Mouse (Mus musculus): Measurements from ENCODE around the gene Corin. TPM values are rescaled to one million over a fixed set of nuclear protein-coding genes. Genes with fewer than 3 reads are reported as not detected.
A peak's percentile ranks its signal among the peaks of the same experiment; 100 is the strongest.

Corin gene
- polyA plus RNA-seq, 1 experiment from 2014 or later: not detected

- Histone ChIP-seq H3K4me1 (ENCODE audit: control insufficient read depth, insufficient read depth, low read length) (no peaks in the 10 kb centered on the region), H3K9ac (ENCODE audit: low read length) (no peak overlapping the region), H3K36me3 (ENCODE audit: control insufficient read depth, insufficient read depth, low read length) (no peaks in the 10 kb centered on the region), H3K9me3 (replicated peaks; ENCODE audit: control insufficient read depth, low read length) (no peaks in the 10 kb centered on the region), H3K4me2 (ENCODE audit: low read length) (no peak overlapping the region), H3K27me3 (replicated peaks; ENCODE audit: control insufficient read depth, insufficient read depth, low read length) (no peaks in the 10 kb centered on the region), H3K27ac (ENCODE audit: low read depth, low read length) (no peak overlapping the region), H3K4me3 (ENCODE audit: low read depth, low read length) (no peak overlapping the region)
- ATAC-seq (no peak), DNase-seq (ENCODE audit: low spot score) (no peak)
- 81% methylated on average over 7 of the region's 7 CpGs for WGBS
Observed at GRCm38 (mm10) chr5:72493906-72494305, 10.4 kb downstream of the Corin start.

GRCm38 (mm10) chr5:72491232-72491631 is 13.0 kb downstream of the Corin start:
- Histone ChIP-seq H3K36me3 (ENCODE audit: control insufficient read depth, insufficient read depth, low read length) (no peaks in the 10 kb centered on the region), H3K9me3 (replicated peaks; ENCODE audit: control insufficient read depth, low read length) (no peaks in the 10 kb centered on the region), H3K9ac (ENCODE audit: low read length) (no peak overlapping the region), H3K4me2 (ENCODE audit: low read length) (no peak overlapping the region), H3K4me3 (ENCODE audit: low read depth, low read length) (no peak overlapping the region), H3K27ac (ENCODE audit: low read depth, low read length) (no peak overlapping the region), H3K27me3 (replicated peaks; ENCODE audit: control insufficient read depth, insufficient read depth, low read length) (no peaks in the 10 kb centered on the region), H3K4me1 (ENCODE audit: control insufficient read depth, insufficient read depth, low read length) (no peaks in the 10 kb centered on the region)
- ATAC-seq (no peak), DNase-seq (ENCODE audit: low spot score) (no peak)
- 63% methylated on average over 2 of the region's 2 CpGs for WGBS

GRCm38 (mm10) chr5:72480456-72480855 is 23.8 kb downstream of the Corin start:
- ATAC-seq (no peak), DNase-seq (ENCODE audit: low spot score) (no peak)
- H3K4me1 ChIP-seq (ENCODE audit: control insufficient read depth, insufficient read depth, low read length): no peaks in the 10 kb centered on the region
- H3K4me2 ChIP-seq (ENCODE audit: low read length): no peak overlapping the region
- no peak overlapping the region for H3K27ac ChIP-seq (ENCODE audit: low read depth, low read length)
- no peak overlapping the region for H3K4me3 ChIP-seq (ENCODE audit: low read depth, low read length)
- H3K27me3 ChIP-seq (replicated peaks; ENCODE audit: control insufficient read depth, insufficient read depth, low read length): no peaks in the 10 kb centered on the region
- 53% methylated on average over 7 of the region's 7 CpGs for WGBS
- H3K36me3 ChIP-seq (ENCODE audit: control insufficient read depth, insufficient read depth, low read length): no peaks in the 10 kb centered on the region
- no peak overlapping the region for H3K9ac ChIP-seq (ENCODE audit: low read length)
- H3K9me3 ChIP-seq (replicated peaks; ENCODE audit: control insufficient read depth, low read length): no peaks in the 10 kb centered on the region; the same call in 1 of the 2 replicates

GRCm38 (mm10) chr5:72472317-72473009 is 31.8 kb downstream of the Corin start:
- H3K4me1 ChIP-seq (ENCODE audit: control insufficient read depth, insufficient read depth, low read length): no peaks in the 10 kb centered on the region
- no peaks in the 10 kb centered on the region for H3K27me3 ChIP-seq (replicated peaks; ENCODE audit: control insufficient read depth, insufficient read depth, low read length)
- no peak overlapping the region for H3K4me2 ChIP-seq (ENCODE audit: low read length)
- no peak overlapping the region for H3K9ac ChIP-seq (ENCODE audit: low read length)
- no peaks in the 10 kb centered on the region for H3K36me3 ChIP-seq (ENCODE audit: control insufficient read depth, insufficient read depth, low read length)
- no peaks in the 10 kb centered on the region for H3K9me3 ChIP-seq (replicated peaks; ENCODE audit: control insufficient read depth, low read length)
- ATAC-seq (no peak), DNase-seq (ENCODE audit: low spot score) (no peak)
- no peak overlapping the region for H3K27ac ChIP-seq (ENCODE audit: low read depth, low read length)
- 86% methylated on average over 12 of the region's 12 CpGs for WGBS
- no peak overlapping the region for H3K4me3 ChIP-seq (ENCODE audit: low read depth, low read length)

GRCm38 (mm10) chr5:72471746-72472145 is 32.5 kb downstream of the Corin start:
- no peaks in the 10 kb centered on the region for H3K36me3 ChIP-seq (ENCODE audit: control insufficient read depth, insufficient read depth, low read length)
- 84% methylated on average over 7 of the region's 7 CpGs for WGBS
- ATAC-seq: no peak

GRCm38 (mm10) chr5:72464932-72465331 is 39.3 kb downstream of the Corin start:
- no peaks in the 10 kb centered on the region for H3K36me3 ChIP-seq (ENCODE audit: control insufficient read depth, insufficient read depth, low read length)
- no peak for DNase-seq (ENCODE audit: low spot score)
- no peaks in the 10 kb centered on the region for H3K9me3 ChIP-seq (replicated peaks; ENCODE audit: control insufficient read depth, low read length)
- no peak for ATAC-seq
- H3K27ac ChIP-seq (ENCODE audit: low read depth, low read length): no peak overlapping the region
- H3K4me3 ChIP-seq (ENCODE audit: low read depth, low read length): no peak overlapping the region
- no peaks in the 10 kb centered on the region for H3K27me3 ChIP-seq (replicated peaks; ENCODE audit: control insufficient read depth, insufficient read depth, low read length)
- H3K9ac ChIP-seq (ENCODE audit: low read length): no peak overlapping the region
- H3K4me2 ChIP-seq (ENCODE audit: low read length): no peak overlapping the region
- 71% methylated on average over 3 of the region's 3 CpGs for WGBS
- H3K4me1 ChIP-seq (ENCODE audit: control insufficient read depth, insufficient read depth, low read length): no peaks in the 10 kb centered on the region

More at GRCm38 (mm10) chr5:72471746-72472145, 32.5 kb downstream of the Corin start:
- no peak overlapping the region for H3K27ac ChIP-seq (ENCODE audit: low read depth, low read length)
- H3K4me3 ChIP-seq (ENCODE audit: low read depth, low read length): no peak overlapping the region
- no peak overlapping the region for H3K4me2 ChIP-seq (ENCODE audit: low read length)
- H3K9ac ChIP-seq (ENCODE audit: low read length): no peak overlapping the region
- no peak for DNase-seq (ENCODE audit: low spot score)
- no peaks in the 10 kb centered on the region for H3K27me3 ChIP-seq (replicated peaks; ENCODE audit: control insufficient read depth, insufficient read depth, low read length)
- no peaks in the 10 kb centered on the region for H3K9me3 ChIP-seq (replicated peaks; ENCODE audit: control insufficient read depth, low read length)
- H3K4me1 ChIP-seq (ENCODE audit: control insufficient read depth, insufficient read depth, low read length): no peaks in the 10 kb centered on the region

GRCm38 (mm10) chr5:72459374-72460112 is 44.7 kb downstream of the Corin start:
- Histone ChIP-seq H3K4me2 (ENCODE audit: low read length) (no peak overlapping the region), H3K9ac (ENCODE audit: low read length) (no peak overlapping the region), H3K9me3 (replicated peaks; ENCODE audit: control insufficient read depth, low read length) (no peaks in the 10 kb centered on the region), H3K27me3 (replicated peaks; ENCODE audit: control insufficient read depth, insufficient read depth, low read length) (no peaks in the 10 kb centered on the region), H3K27ac (ENCODE audit: low read depth, low read length) (no peak overlapping the region), H3K4me3 (ENCODE audit: low read depth, low read length) (no peak overlapping the region), H3K36me3 (ENCODE audit: control insufficient read depth, insufficient read depth, low read length) (no peaks in the 10 kb centered on the region), H3K4me1 (ENCODE audit: control insufficient read depth, insufficient read depth, low read length) (no peaks in the 10 kb centered on the region)
- 90% methylated on average over 7 of the region's 7 CpGs for WGBS
- DNase-seq (ENCODE audit: low spot score): no peak
- ATAC-seq: no peak

- DNase-seq (ENCODE audit: low spot score): peak; percentile 12
- ATAC-seq: no peak
- Histone ChIP-seq H3K9ac (ENCODE audit: low read length) (no peak overlapping the region), H3K4me3 (ENCODE audit: low read depth, low read length) (no peak overlapping the region), H3K27ac (ENCODE audit: low read depth, low read length) (no peak overlapping the region), H3K27me3 (replicated peaks; ENCODE audit: control insufficient read depth, insufficient read depth, low read length) (no peaks in the 10 kb centered on the region), H3K4me2 (ENCODE audit: low read length) (no peak overlapping the region), H3K4me1 (ENCODE audit: control insufficient read depth, insufficient read depth, low read length) (peaks cover 7% of the 10 kb centered on the region; the same call in 1 of the 2 replicates), H3K36me3 (ENCODE audit: control insufficient read depth, insufficient read depth, low read length) (no peaks in the 10 kb centered on the region), H3K9me3 (replicated peaks; ENCODE audit: control insufficient read depth, low read length) (no peaks in the 10 kb centered on the region; the same call in 1 of the 2 replicates)
- 74% methylated on average over 2 of the region's 2 CpGs for WGBS
Observed at GRCm38 (mm10) chr5:72453690-72454089, 50.6 kb downstream of the Corin start.

- Histone ChIP-seq H3K36me3 (ENCODE audit: control insufficient read depth, insufficient read depth, low read length) (no peaks in the 10 kb centered on the region), H3K27me3 (replicated peaks; ENCODE audit: control insufficient read depth, insufficient read depth, low read length) (no peaks in the 10 kb centered on the region), H3K4me2 (ENCODE audit: low read length) (no peak overlapping the region), H3K9ac (ENCODE audit: low read length) (no peak overlapping the region), H3K4me1 (ENCODE audit: control insufficient read depth, insufficient read depth, low read length) (peaks cover 7% of the 10 kb centered on the region; the same call in 1 of the 2 replicates), H3K9me3 (replicated peaks; ENCODE audit: control insufficient read depth, low read length) (no peaks in the 10 kb centered on the region; the same call in 1 of the 2 replicates), H3K4me3 (ENCODE audit: low read depth, low read length) (no peak overlapping the region), H3K27ac (ENCODE audit: low read depth, low read length) (peak overlapping the region; percentile 23; the same call in 1 of the 2 replicates)
- ATAC-seq (peak; percentile 42), DNase-seq (ENCODE audit: low spot score) (no peak)
- WGBS: 52% methylated on average over 11 of the region's 11 CpGs
Observed at GRCm38 (mm10) chr5:72453176-72453575, 51.1 kb downstream of the Corin start.

Data from forebrain, embryonic 14.5 days (tissue).